Mouse (Mus musculus): Measurements from ENCODE around the gene Yipf7.

DNA sequence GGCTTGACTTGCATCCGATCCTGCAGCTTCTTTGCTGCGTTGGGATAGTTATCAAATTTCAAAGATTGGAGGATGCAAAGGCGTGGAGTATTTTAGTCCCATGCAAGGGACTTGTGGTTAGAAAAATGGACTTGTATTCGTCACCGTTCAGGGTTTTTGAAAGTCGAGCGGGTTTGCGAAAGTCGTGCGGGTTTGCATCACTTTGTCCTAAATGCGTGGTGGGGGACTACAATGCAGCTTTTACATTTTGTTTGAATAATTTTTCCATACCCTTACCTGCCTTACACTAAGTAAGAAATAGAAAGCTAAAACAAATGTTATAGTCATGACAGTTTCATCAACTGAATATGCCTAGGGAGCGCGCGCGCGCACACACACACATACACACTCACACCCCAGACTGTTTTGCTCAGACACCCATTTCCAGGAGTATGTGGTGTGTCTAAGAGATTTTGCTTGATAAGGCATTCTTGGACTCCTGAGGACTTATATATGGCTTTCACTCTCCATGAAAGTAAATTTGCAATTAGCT lies 15.0 kb upstream of the Yipf7 start:
- TF ChIP-seq CTCF (IDR thresholded peaks at IDR 0.05; ENCODE audit: low read depth, low read length) (no peak), POLR2A (IDR thresholded peaks at IDR 0.05; ENCODE audit: borderline replicate concordance, low read depth, low read length) (no peak)
